Mouse (Mus musculus) left cerebral cortex, adult 2 months (tissue): ENCODE results near the gene Pacrg. TPM values are rescaled to one million over a fixed set of nuclear protein-coding genes. Genes with fewer than 3 reads are reported as not detected.

ENCODE experiments used
- DNase-seq, 2 experiments: peaks; one replicate each; pipeline ENCODE4 v3.0.0; 2021 to 2022; ENCODE audit warnings: low spot score in 2 of 2, mixed read lengths in 1 of 2; ENCODE audit errors: extremely low spot score in 1 of 2
- H3K27ac ChIP-seq: fragments of 200-600 bp; 2 replicates; pipeline ENCODE4 v1.8.1; 2022
- H3K4me3 ChIP-seq: fragments of 200-600 bp; 2 replicates; pipeline ENCODE4 v1.8.1; 2022
- CTCF ChIP-seq: fragments of 200-600 bp; IDR thresholded peaks from 2 replicates; pipeline ENCODE4 v1.8.1; 2022; ENCODE audit warnings: antibody characterized with exemption, mild to moderate bottlenecking, moderate library complexity
- intact Hi-C: fragments of 180-260 bp; cut with DNase I; formaldehyde crosslinking; loops from one replicate; pipeline ENCODE4 v1.15.1; 2025
- total RNA-seq, 2 experiments: library from RNA; stranded (reverse); gene quantifications; 2 replicates each; pipeline ENCODE4 v1.2.3; 2021

The Pacrg gene
- total RNA-seq, 2 experiments from 2014 or later = 15.2 to 19.8 TPM

DNA sequence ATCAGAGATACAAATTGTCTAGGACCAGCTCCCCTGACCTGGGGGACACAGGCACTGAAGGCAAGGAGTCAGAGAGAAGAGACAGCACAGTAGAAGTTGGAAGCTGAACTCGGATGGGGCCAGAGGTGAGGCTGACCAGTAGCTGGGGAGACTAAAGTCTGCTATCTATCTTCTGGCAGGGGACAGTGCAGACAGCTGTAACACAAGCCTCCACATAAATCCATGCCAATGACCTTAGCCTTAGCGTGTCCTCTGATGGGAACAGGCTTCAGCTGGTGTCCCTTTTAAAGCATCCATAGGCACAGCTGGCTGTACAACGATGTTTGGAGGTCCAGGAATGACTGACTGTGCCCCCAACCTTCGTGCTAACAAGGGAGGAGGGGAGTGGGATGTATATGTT, 423.1 kb downstream of the Pacrg start:
- no peak overlapping the region for H3K4me3 ChIP-seq
- intact Hi-C loops = no loop called here
- no peak overlapping the region for H3K27ac ChIP-seq
- no peak for DNase-seq
- no peak for TF ChIP-seq CTCF

DNA sequence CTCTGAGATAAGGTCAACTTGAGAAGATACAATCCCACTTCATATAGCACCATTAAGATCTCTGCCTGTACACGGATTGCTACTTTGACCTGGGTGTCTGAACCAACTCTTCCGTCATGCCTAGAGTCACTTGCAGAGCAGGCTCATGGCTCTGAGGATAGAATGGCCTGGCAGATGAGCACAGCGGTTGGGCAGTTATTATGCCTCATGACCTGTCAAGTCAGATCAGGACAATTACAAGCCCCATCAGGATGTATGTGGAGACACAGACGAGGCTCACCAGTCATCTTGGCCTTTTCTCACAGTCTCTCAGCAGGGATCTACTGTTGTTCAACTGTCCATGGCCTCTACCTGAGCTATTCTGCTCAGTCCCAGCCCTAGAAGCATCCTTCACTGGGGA, 424.0 kb downstream of the Pacrg start:
- H3K4me3 ChIP-seq = no peak overlapping the region
- DNase-seq = no peak
- no peak overlapping the region for H3K27ac ChIP-seq
- TF ChIP-seq CTCF = no peak
- intact Hi-C loops = no loop called here

DNA sequence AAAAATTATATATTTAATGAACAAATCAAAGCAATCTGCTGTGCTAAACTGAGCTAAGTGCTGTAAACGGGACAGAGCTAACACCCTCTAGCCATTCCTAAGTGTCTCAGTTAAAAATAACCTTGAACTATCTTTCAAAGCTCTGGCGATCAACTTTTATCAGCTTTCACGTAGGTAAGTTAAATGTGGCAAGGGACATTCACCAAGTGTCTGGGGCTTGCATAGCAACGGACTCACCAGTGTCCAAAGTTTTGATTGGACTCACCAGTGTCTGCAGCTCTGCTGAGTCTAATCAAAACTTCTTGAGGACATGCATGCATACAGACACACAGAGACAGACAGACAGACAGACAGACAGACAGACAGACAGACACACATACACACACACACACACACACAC, 425.7 kb downstream of the Pacrg start:
- no peak overlapping the region for H3K27ac ChIP-seq
- no peak for DNase-seq
- intact Hi-C loops = no loop called here
- TF ChIP-seq CTCF = no peak
- H3K4me3 ChIP-seq = no peak overlapping the region

DNA sequence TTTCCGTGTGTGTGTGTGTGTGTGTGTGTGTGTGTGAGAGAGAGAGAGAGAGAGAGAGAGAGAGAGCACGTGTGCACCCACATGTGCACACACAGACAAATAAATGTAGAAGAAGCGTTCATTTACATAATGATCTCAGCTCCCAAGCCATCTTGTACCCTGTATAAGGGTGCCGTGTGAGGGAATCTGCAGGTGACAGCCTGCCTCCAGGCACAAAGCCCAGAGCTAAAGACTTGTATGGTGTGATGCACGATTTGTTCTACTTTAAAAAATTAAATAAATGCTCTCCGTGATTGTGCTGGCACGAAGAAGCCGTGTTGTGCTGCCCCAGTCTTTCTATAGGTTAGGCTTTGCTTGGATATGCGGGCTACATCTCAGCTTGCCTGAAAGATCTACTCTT, 426.2 kb downstream of the Pacrg start:
- Histone ChIP-seq H3K4me3 (no peak overlapping the region), H3K27ac (no peak overlapping the region)
- intact Hi-C loops = no loop called here
- no peak for TF ChIP-seq CTCF
- no peak for DNase-seq

DNA sequence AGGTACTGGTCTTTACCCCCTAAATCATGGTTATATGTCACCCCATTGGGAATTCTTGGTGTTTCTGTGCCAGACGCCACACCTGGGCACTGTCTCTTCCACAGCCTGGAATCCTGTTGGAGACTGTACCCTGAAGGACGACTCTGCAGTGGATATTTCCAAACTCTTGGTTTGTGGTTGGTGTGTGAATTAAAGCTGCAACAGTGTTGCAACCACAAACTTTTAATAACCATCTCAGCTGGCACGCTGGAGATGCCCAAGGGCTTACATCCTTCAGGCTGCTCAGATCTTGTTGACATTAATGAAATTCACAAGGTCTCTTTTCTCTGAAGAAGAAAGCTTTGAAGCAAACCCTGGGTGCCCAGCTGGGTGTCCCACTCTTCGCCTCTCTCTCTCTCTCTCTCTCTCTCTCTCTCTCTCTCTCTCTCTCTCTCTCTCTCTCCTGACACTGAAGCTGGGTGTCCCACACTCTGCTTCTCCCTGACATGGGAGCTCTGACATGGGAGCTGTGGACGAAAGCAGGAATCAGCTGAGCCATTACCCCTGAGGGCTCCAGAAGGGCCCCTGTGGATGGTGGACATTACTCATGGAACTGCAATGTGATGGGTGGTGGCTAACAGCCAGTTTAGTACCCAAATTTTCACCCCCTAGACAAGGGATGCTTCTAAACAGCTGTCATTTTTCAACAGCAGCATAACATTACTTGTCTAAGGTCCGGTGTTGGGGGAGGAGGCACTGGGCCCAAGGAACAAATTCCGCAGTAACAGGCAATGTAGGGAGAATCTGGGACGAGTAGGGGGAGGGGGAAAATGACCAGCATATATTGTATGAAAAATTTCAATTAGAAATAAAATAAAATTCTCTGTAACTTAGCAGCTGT, 429.3 kb downstream of the Pacrg start:
- no peak overlapping the region for H3K4me3 ChIP-seq
- TF ChIP-seq CTCF = no peak
- H3K27ac ChIP-seq = no peak overlapping the region
- DNase-seq = no peak
- intact Hi-C loops = no loop called here

DNA sequence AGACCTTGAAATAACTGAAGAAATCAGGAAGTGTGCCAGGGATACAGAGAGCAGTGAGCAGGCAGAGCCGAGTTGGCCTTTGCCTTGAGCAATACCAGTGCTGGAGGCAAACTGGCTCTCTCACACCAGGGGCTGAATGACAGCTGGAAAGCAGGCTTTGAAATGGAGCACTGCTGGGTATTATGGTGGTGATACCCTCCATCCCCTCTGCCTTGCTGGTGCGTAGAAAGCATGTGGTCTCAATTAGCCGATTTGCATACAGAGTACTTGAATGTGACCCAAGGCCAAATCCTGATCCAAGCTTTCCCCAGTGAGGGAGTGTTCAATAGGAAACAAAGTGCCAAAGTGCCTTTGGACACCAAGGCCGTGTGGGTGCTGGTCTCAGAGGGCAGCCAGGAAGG, 431.4 kb downstream of the Pacrg start:
- no peak for TF ChIP-seq CTCF
- DNase-seq = no peak
- Histone ChIP-seq H3K4me3 (no peak overlapping the region), H3K27ac (peak overlapping the region; percentile 66)
- intact Hi-C loops = loop anchor here (10.0 kb wide), 1 partner anchor 336 kb away; no protein-coding TSS in a partner anchor

DNA sequence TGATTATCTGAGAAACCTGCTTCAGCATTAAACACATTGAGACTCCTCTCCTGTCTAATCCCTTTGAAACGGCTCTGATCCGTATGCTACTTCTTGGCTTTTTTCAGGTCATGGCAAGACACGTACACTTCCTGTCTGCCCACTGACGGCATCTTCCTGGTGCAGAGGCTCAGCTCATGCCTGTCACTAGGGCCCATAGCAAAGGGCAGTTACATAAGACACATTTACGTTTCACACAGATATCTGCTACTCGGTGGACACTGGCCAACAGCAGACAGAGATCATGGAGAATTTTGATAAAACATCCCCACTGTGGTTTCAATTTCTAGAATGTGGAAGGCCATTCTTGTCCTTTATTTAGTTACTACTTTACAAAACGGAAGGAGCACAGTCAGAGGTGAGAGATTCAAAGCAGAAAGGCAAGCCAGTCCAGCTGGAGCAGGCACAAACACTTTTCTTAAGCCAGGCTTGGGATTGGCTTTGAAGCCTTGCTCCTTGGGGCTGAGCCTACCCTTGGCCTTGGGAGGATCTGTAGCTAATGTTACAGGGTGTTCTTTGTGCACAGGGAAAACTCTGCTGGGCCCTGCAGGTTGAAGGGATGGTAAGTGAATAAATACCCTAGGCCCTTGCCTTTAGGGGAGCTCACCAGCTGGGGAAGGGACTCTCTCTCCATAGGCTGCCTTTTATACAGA, 432.9 kb downstream of the Pacrg start:
- H3K27ac ChIP-seq = peak overlapping the region; percentile 45
- no peak for TF ChIP-seq CTCF
- DNase-seq = no peak
- intact Hi-C loops = loop anchor here (1.0 to 10.0 kb wide), 2 partner anchors 12 to 338 kb away; no protein-coding TSS in a partner anchor
- H3K4me3 ChIP-seq = no peak overlapping the region

DNA sequence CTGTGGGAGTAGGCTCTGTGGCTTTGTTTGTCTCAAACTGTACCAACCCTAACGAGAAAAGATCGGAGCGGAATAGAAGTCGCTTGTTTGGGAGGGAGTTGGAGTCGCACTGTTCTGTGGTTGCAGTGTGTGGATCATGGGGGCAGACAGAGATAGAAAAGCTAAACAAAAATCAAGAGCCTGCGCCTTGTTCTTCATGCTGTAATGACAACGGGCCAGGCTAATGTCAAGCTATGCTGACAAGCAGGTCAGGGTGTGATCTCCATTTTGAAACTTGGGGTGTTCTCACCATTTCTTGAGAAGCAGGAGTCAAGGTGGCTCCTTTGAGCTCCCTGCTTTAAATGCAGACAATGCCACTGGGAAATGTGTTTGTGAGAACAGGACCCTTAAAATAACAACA, 433.8 kb downstream of the Pacrg start:
- TF ChIP-seq CTCF = no peak
- peak overlapping the region; percentile 45; the same call in 1 of the 2 replicates for H3K27ac ChIP-seq
- H3K4me3 ChIP-seq = no peak overlapping the region
- no peak for DNase-seq
- intact Hi-C loops = loop anchor here (10.0 kb wide), 1 partner anchor 338 kb away; no protein-coding TSS in a partner anchor

DNA sequence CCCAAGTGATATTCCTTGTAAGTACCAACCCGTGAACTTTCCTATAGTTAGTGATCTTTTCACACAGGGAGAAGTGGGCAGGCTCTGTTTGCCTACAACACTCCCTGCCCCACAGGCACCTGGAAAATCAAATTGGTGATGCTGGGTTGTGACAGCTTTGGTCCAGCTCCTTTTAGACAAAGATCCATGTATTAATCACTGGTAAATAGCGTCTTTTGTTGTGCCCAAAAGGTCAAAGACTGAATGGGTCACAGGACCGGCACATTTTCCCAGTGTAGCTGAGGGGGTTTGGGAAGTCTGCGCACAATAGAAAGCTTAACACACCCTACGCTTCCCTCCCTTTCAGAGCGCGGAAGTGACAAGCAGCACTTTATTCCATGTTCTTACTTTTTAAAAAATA, 434.2 kb downstream of the Pacrg start:
- intact Hi-C loops = loop anchor here (10.0 kb wide), 1 partner anchor 339 kb away; no protein-coding TSS in a partner anchor
- no peak for TF ChIP-seq CTCF
- H3K27ac ChIP-seq = peak overlapping the region; percentile 45; the same call in 1 of the 2 replicates
- DNase-seq = no peak
- no peak overlapping the region for H3K4me3 ChIP-seq

DNA sequence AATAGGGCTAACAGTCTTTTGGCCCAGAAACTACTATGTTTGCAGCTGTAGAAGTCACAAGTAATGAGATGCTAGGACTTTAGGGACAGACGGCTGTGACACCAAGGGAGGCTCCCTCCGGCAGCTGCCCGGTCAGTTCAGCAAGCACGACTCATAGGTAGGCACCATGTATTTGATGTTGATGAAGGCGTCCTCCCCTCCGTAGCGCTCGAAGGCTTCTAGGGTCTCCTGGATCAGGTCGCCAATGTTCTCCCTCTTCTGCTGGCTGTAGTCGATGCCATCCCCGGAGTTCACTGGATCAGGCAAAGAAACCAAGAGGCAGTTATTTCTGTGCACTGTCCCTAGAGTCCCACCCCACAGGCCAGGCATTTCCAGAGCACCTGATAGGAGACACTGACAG, 436.9 kb downstream of the Pacrg start:
- TF ChIP-seq CTCF = no peak
- H3K27ac ChIP-seq = peak overlapping the region; percentile 73; the same call in 1 of the 2 replicates
- intact Hi-C loops = loop anchor here (2.0 to 10.0 kb wide), 3 partner anchors 90 to 1366 kb away; no protein-coding TSS in a partner anchor
- DNase-seq = no peak
- no peak overlapping the region for H3K4me3 ChIP-seq

DNA sequence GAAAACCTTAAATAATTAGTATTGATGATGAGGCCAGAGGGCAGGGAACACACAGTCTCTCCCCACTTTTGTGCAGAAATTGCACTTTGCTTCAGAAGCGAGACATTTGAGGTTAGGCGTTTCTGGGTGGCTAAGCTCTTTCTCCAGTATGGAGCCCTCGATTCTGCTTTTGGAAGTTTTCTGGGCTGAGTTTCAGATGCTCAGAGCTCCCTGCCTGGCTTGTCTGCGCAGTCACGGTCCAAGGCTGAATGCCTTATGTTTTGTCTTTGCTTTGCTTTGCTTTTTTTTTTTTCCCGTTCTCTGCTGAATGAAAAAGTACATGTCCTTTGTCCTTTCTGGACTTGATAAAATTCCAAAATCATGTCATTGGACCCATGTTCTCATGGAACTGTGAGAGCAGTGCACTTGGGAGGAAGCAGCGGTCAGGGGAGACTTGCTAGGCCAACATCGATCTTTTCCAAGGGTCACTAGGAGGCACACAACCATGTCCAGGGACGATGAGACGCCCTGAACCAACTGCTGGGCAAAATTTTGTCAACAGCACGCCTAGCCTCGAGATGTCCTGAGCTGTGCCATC, 438.0 kb downstream of the Pacrg start:
- H3K27ac ChIP-seq = peak overlapping the region; percentile 73
- DNase-seq = no peak

More for the DNA sequence above, 438.0 kb downstream of the Pacrg start:
- intact Hi-C loops = loop anchor here (2.0 to 10.0 kb wide), 3 partner anchors 91 to 1365 kb away; no protein-coding TSS in a partner anchor
- TF ChIP-seq CTCF = no peak
- H3K4me3 ChIP-seq = no peak overlapping the region
